Mouse (Mus musculus): ENCODE measurements around the gene Sertad4. TPM values are rescaled to one million over a fixed set of nuclear protein-coding genes. Genes with fewer than 3 reads are reported as not detected.

Gene Sertad4
- total RNA-seq, 4 experiments from 2014 or later = 0.78 to 1.9 (median 1.4) TPM

DNA sequence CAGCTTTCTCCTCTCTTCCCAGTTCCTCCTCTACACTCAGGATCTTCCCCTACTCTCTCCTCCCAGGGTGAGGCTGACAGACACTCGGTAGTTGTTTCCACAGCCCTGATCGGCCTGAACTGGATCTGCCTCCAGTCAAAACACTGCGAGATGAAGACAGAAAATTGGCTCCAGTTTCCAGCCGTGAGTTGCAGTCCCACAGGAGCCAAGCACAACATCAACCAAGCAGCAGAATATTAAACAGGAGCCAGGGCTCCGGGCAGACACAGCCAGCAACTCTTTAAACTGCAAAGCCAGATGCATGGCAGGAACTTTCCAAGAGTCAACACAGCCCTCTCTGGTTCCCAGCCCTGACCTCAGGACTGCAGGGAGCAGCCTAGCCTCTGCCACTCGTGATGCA, 3.9 kb downstream of the Sertad4 start:
- peak; percentile 20 to 51 for DNase-seq (ENCODE audit: low spot score in 2 of 2)

DNA sequence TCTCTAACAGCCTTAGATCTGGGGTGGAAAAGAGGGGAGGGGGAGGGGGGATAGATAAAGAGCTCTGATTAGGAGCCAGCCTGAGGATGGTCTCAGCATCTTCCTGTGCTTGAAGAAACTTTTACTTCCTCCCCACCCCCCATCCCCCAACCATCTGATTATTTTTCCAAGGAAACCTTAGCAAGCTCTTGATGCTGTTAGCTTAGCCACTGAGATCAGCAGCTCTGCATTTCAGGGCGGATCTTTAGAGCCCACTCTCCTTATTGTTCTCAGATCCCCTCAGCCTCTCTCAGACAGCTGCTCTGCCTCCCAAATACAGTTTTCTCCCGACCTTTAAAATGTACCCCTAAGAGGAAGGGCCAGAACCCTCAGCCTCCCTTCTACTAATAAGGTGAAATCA, 4.4 kb downstream of the Sertad4 start:
- no peak for DNase-seq (ENCODE audit: low spot score in 2 of 2)

DNA sequence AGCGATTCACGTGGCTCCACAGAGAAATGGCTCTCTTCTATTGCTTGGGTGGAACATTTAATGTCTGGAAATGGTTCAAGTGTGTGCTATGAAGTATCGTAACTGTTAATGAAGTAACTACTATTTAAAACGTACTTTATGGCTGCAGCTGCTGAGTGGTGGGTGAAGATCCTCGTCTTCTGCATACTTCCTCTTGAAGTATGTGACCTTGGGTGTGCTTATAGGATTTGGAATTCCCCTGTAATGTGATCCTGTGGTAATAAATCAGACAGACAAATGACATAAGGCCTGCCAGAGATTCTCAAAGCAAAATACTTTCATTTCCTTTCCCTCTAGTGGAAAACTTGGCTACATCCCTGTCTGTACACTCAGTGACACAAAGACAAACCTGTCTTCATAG, 5.9 kb downstream of the Sertad4 start:
- DNase-seq (ENCODE audit: low spot score in 2 of 2) = no peak

DNA sequence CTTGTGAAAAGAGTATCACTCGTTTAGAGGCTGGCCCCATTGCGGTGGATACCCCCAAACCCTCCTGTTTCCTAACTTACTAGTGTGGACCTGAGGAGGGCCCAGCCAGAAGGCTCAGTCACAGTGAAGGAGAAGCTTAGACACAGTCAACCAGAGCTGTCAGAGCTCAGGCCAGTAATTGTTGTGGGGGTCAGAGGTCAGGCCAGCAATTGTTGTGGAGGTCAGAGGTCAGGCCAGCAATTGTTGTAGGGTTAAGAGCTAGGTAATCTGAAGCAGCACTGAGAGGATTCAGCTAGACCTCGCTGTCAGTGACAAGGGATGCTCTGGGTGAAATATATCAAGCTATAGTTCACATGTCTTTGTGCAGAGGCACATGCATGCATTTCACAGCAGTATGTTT, 8.3 kb downstream of the Sertad4 start:
- DNase-seq (ENCODE audit: low spot score in 2 of 2) = no peak

DNA sequence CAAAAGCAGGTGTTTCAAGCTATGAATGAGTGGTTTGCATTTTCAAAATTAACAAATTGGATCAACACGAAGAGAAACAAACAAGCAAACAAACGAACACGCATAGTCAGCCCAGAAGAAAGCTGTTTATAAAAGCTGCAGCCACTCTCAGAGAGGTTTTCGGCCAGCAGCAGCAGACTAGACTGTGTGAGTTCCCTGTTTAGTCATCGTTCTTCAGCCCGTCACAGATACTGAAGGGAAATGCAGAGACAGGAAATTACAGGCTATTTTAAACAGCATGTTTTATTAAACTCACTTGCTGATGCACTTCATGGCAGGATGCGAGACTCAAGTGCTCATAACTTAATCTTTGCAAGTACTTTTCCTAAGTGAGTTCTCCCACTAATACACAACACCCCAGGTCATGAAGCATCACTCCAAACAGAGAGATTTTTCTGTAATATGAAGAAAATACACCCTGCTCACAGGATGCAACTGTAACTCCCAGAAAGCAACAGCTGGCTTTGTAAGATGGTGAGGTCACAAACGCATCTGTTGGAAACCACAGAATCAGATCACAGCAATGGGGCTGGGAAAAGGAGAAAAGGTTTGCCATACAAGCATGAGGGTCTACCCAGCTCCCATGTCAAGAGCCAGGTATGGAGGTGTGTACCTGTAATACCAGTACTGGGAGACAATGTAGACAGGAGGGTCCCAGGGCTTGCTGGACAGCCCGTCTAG, 14.3 kb downstream of the Sertad4 start:
- no peak for DNase-seq (ENCODE audit: low spot score in 2 of 2)

DNA sequence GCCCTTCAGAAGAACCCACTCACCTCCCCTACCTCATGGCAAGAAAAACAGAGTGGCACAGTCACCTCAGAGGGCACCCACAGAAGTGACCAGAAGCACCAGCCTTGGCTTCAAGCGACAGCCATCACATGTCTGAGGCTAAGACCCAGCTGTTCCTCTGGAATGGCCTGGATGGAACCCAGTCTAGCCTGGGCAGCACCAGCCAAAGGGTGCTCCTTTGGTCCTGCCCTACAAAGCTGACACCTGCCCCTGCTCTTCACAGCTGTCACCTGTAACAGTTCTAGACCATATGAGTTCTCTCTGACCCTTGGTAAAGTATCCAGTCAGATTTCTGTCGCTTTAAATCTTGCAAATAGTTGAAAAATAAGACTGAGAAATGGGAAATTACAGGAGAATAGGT, 14.9 kb downstream of the Sertad4 start:
- DNase-seq (ENCODE audit: low spot score in 2 of 2) = no peak

DNA sequence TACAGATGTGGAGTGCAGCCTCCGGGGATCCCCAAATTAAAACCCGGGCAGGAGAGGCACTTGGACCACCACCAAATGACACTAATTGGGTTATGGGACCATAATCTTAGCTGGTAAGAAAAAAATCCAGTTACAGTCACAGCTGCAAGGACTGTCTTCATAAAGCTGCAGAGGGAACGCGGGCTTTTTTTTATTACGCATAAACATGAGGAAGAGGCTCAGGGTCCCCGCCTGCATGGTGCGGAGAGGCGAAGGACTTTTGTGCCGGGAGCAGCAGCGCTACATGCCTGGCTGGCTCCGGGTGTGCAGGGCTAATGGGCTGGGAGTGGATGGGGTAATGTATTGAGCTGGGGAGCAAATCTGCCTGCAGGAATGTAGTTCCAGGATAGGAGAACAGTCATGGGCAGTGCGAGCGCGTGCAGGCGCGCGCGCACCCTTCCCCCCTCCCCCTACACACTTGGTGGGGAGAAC, 20.3 kb downstream of the Sertad4 start:
- DNase-seq (ENCODE audit: low spot score in 2 of 2) = no peak

DNA sequence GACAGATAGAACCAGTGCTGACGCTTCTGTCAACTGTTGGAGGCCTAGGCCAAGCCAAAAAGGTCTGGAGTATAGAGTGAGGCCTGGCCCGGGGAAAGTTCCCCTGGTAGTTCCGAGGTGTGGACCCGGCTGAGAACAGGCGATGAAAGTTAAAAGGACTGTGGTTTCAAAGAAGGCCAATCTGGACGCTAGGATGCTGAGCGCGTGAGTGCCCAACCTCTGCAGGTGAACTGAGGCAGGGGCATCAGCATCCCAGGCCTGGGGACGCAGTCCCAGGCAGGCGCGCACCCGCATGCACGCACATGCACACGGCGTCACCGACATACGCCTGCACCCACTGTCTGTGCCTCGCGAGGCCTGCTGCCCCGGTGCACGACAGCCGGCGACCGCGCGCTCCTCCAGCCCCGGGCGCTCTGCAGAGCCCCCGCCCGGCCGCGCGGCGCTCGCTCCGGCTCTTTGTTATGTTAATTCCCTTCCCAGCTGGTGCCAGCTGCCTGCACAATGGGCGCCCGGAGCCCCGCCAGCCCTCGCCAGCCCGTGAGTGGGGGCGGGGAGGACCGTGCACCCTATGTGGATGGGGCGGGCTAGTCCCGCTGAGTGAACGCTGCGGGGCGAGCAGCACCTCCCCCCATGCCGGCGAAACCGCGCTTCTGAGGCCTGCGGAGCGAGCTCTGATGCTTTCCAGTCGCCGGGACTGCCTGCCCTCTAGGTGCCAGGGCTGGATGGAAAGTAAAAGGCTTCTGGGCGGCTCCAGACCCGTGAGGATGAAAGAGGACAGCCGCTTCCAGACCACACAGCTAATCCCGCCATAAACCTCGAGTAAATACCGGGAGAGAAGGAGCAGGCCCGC, 21.0 kb downstream of the Sertad4 start:
- no peak for DNase-seq (ENCODE audit: low spot score in 2 of 2)

DNA sequence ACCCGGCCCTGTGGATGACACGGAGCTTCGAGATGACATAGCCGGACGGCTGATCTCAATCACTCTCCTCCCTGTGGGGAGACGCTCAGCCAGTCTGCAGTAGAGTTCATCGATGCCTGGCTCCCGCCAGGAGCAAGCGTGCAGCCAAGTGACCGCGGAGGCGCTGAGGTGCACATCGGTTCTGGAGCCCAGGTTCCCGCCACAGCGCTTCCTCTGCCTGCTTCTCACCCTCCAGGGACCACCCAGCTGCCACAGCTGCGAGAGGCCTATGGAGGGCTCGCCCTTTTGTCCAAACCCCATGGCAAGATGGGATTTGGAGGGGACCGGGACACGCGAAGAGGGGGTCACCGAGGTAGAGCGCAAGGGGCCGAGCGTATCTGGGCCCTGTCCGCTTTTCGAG, 22.0 kb downstream of the Sertad4 start:
- DNase-seq (ENCODE audit: low spot score in 2 of 2) = no peak

DNA sequence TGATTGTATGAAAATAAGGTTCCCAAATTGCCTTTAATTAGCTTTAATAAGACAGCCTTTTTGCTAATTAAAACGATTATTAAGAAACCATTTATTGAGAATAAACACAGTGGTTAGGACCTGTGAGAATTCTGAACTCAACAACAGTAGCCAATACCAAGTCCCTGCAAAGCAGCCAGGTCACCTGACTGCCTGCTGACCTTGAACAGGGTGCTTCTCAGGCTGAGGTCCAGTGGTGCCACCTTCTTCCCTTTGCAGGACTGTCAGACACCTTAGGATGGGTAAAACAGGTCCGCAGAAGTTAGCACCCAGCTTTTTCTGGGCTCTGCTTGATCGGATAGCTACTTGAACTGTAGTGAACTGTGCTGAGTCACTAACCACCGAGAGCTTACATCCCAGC, 22.5 kb downstream of the Sertad4 start:
- DNase-seq (ENCODE audit: low spot score in 2 of 2) = no peak

DNA sequence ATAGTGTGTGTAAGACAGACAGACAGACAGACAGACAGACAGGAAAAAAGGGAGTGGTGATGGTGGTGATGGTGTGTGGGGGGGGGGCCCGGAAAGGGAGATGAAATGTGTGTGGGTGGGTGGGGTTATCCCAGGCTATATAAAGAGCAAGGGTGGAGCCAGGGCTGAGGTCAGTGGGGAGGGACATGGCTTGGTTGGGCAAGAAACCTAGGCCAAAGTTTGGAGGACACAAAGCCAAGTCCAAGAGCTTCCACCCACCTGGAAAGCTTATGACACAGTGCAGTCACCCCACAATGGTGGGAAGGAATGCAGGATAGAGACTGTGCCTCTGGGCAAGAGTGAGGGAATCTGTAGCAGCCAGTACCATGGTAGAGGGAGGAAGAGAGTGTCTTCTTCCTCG, 23.2 kb downstream of the Sertad4 start:
- DNase-seq (ENCODE audit: low spot score in 2 of 2) = no peak

DNA sequence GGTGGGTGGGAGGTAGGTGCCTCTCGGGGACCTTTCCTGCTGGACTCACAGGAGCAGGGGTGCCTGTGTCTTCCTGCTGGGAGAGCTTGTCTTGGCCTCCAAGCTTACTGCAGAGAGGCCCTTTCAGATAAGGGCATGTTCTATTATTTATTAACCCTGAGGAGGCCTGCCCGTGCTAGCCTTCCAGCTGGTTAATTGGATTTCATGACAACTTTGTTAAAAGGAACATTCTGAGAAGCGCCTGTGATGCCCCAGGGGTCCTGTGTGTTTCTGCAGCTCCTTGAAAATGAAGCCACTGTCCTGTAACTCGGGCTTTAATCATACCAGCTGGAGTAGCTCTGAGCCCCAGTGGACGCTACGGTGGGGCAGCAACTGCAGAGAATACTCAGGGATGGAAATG, 25.1 kb downstream of the Sertad4 start:
- no peak for DNase-seq (ENCODE audit: low spot score in 2 of 2)

DNA sequence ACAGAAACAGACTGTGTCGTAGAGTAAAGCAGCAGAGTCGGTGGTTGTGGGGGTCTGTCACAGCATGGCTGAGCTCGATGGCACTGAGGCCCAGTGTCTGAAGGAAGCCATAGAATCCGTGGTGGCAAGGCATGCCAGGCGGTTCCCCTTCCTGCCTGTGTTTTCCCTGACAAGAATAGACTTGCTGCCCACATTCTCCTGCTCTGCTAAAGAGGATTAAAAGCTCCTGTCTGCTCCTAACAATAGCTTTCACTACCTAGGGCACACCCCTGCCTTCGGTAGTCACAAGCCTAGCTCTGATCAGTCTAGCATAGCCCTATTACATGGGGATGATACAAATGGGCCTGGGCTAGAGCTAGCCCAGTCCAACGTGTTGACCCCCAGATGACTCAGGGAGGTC, 26.6 kb downstream of the Sertad4 start:
- no peak for DNase-seq (ENCODE audit: low spot score in 2 of 2)

DNA sequence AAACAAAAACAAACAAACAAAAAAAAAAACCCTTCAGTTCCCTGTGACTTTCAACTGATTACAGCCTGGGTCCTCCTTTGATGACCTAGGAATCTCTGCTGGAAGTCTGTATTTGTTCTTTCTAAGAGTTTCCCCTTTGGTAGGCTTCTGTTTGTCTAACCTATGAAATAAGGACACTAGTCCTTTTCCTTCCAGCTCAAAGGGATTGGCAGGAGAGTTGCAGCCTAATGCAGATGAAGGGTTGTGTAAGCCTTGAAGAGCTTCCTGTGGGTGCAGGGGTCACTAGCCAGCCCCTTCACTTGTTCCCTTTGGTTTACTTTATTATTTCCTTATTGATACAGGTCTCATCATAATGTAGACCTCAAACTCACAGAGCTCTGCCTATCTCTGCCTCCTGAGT, 27.6 kb downstream of the Sertad4 start:
- DNase-seq (ENCODE audit: low spot score in 2 of 2) = no peak

DNA sequence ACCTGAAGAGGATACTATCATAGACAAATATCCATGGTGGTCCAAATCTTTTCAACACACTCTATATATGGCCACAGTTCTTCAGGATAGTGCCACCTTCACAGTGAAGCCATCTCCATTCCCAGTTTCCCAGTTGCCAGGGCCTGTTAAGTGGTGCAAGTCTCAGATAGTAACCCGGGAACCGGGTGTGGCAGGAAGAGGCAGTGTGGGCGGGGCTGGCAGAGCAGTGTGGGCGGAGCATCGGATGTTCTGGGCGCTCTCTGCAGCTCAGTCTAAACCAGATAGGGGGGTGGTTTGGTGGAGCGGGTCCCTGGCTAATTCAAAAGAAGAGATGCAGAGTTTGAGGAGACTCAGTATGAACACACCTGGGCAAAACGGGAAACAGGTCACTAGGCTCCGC, 29.8 kb downstream of the Sertad4 start:
- DNase-seq (ENCODE audit: low spot score in 2 of 2) = no peak

DNA sequence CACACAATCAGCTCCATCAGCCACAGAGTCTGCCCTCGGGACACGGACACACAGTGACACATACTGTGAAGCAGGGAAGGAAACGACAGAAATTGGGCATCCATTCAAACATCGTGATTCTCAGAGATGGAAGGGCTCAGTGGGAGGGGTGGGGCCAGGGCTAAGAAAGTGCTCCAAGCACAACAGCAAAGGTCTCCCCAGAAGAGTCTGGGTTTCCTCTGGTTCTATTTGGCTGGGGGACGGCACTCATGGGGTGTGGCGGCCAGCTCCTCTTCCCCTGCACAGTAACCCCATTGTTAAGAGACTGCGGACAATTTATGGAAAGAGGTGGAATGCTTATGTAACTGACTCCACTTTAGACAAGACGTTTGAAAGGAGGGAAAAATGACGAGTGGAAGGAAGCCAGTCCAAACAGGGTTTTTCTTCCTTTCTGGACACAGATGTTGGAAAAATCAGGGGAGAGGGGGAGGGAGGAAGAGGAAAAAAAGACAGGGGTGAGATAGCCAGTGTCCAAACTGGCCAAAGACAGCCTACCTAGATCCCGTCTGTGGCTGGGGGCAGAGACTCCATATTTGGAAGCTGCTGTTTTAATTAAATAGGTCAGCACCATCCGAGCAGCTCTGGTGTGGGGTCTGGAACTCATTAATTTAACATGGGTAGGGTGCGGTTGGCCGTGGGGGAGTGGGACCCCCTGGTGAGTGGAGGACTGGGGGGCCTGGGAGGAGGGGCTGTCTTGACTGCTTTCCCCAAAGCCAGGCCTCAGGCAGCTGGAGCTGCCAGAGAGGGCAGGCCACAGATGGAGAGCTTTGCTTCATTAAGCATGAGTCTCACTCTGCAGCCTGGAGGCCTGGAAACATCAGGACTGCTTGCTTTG, 32.7 kb downstream of the Sertad4 start:
- peak; percentile 53 to 54 for DNase-seq (ENCODE audit: low spot score in 2 of 2)

DNA sequence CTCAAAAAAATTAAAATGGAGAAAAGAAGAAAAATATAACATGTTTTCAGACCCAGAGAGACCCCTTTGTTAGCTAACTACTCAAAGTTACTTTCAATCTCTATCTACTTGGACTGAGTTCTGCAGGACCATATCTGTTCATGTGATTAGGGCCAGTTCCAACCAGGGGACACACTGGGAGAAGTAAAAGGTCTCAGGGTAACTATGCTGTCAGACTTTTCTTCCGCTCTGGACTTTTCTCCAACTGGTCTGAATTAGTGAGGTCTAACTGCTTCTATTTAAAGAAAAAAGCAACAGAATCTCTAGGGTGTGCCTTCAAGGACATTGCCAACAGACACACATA, 33.3 kb downstream of the Sertad4 start:
- no peak for DNase-seq (ENCODE audit: low spot score in 2 of 2)

DNA sequence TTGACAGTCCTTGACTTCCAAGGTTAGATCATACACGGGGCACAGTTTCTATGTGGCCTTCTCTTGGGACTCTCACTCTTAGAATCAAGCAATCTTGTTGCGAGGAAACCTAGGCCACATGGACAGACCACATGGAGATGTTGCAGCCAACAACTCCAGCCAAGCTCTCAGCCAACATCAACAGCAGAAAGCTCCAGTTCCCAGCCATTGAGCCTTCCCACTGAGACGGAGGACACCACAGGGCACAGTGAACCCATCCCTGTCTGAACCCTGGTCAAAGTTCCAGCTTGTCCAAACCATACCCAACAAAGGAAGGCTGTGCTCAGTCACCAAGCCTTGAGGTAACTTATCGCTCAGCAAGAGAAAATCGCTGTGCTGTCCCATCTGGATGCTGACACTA, 37.2 kb downstream of the Sertad4 start:
- no peak for DNase-seq (ENCODE audit: low spot score in 2 of 2)

DNA sequence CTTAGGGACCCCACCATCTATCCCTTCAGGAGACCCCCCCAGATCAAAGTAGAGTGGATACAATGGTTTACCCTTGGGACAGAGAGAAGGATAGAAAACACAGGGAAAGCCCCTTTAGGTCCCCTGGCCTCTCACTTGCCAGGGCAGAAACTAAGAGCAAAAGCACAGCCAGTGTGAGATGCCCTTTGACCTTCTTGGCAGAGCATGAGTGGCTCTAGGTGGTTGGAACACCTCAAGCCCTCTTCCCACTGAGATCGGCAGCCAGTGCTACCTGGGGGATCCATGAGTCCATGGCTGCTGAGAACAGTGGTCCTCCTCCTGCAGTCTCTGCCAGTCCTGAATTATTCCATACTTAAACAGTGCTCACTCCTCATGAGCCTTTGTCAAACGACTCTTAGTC, 39.8 kb downstream of the Sertad4 start:
- DNase-seq (ENCODE audit: low spot score in 2 of 2) = no peak

DNA sequence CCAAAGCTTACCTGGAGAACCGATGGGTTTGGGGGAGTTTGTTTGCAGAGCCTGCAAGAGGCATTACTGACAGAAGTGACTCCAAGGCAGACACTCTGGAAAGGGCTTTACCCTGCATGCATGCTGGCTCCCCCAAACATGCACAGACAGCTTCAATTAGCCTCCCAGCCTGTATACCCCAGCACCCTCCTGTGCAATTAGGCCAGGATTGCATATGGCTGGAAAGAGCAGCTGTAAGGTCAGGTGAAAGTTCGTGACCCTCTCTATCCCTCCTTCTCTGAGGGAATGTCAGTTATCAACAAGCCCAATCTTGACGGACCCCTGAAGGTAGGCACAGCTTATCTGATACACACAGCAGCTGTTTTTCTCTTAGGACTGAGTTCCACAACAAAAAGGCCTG, 40.9 kb downstream of the Sertad4 start:
- DNase-seq (ENCODE audit: low spot score in 2 of 2) = no peak

DNA sequence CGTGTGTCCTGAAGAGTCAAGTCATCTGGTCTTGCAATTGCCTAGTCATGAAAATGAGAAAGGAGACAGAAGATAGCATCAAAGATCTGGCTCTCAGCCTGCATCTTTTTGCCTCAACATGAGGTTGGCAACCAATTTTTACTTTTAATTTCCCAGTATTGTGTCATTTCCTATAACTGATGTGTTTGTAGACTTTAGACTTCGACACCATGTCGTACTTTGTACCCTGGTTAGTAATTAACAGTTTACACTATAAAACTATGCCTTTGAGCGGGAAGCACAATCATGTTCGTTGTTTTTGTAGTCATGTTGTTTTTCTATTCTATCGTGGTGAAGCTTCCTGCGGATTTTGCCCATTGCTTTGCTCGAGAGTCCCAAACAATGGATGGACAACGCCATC, 42.8 kb downstream of the Sertad4 start:
- no peak for DNase-seq (ENCODE audit: low spot score in 2 of 2)

DNA sequence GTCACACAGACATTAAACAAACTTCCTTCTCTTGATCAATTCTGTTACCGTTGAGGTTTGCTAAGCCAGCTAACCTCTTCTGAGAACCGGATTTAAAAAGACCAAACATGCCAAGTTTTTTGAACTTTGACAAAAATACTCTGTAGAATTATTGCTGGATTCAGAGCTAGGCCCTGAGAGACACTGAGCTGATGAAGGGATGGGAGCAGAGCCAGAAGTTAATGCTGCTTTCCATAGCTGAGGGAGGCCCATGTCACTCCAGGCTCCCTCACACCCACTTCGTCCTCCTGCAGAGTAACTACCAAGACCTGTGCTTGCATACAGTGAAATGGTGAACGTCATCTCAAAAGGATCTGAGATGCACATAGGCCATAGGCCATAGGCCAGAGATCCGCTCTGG, 43.3 kb downstream of the Sertad4 start:
- DNase-seq (ENCODE audit: low spot score in 2 of 2) = no peak

All from gastrocnemius, adult 8-10 months (tissue).